Mouse (Mus musculus): ENCODE data around the gene Rhbdd3. TPM values are rescaled to one million over a fixed set of nuclear protein-coding genes. Genes with fewer than 3 reads are reported as not detected.
A peak's percentile ranks its signal among the peaks of the same experiment; 100 is the strongest.
"Not testable (repeated sequence)": the region's sequence is repeated elsewhere in the genome, so short reads cannot be mapped to it uniquely, and the experiment has no call there.

The Rhbdd3 gene
- polyA plus RNA-seq, 1 experiment from 2014 or later = 33.0 TPM

GRCm38 (mm10) chr11:5063561-5064281, 35.0 kb upstream of the Rhbdd3 start:
- no peak for ATAC-seq
- 56% methylated on average over 31 of the region's 31 CpGs for WGBS
- Histone ChIP-seq H3K4me2 (ENCODE audit: low read length) (peak overlapping the region; percentile 96), H3K4me3 (replicated peaks; ENCODE audit: low read length) (peak overlapping the region; percentile 72), H3K9me3 (ENCODE audit: control insufficient read depth, low read length) (no peaks in the 10 kb centered on the region), H3K4me1 (replicated peaks; ENCODE audit: control insufficient read depth, insufficient read depth, low read length) (peaks cover 44% of the 10 kb centered on the region), H3K27ac (ENCODE audit: low read length) (no peak overlapping the region), H3K9ac (replicated peaks; ENCODE audit: low read depth, low read length) (no peak overlapping the region; the same call in 1 of the 2 replicates), H3K36me3 (ENCODE audit: control insufficient read depth, insufficient read depth) (peaks cover 10% of the 10 kb centered on the region), H3K27me3 (replicated peaks; ENCODE audit: control insufficient read depth, insufficient read depth, low read length) (peaks cover 46% of the 10 kb centered on the region)

- Histone ChIP-seq H3K27ac (ENCODE audit: low read length) (no peak overlapping the region), H3K4me2 (ENCODE audit: low read length) (peak overlapping the region; percentile 96), H3K27me3 (replicated peaks; ENCODE audit: control insufficient read depth, insufficient read depth, low read length) (peaks cover 38% of the 10 kb centered on the region), H3K4me3 (replicated peaks; ENCODE audit: low read length) (peak overlapping the region; percentile 72), H3K4me1 (replicated peaks; ENCODE audit: control insufficient read depth, insufficient read depth, low read length) (peaks cover 44% of the 10 kb centered on the region), H3K9me3 (ENCODE audit: control insufficient read depth, low read length) (no peaks in the 10 kb centered on the region), H3K9ac (replicated peaks; ENCODE audit: low read depth, low read length) (peak overlapping the region; percentile 85), H3K36me3 (ENCODE audit: control insufficient read depth, insufficient read depth) (peaks cover 17% of the 10 kb centered on the region)
- 16% methylated on average over 37 of the region's 38 CpGs for WGBS
- 0 out of 2 replicates have a peak, but pooled peaks have one; percentile 16 for ATAC-seq
Observed at GRCm38 (mm10) chr11:5064282-5065055, 34.3 kb upstream of the Rhbdd3 start.

GRCm38 (mm10) chr11:5065056-5065821, 33.5 kb upstream of the Rhbdd3 start, which contains the start of gene Gas2l1:
Gene Gas2l1 (minus strand): TSS chr11:5065327.
- WGBS = under 1% methylated on average over 50 of the region's 50 CpGs
- Histone ChIP-seq H3K27me3 (replicated peaks; ENCODE audit: control insufficient read depth, insufficient read depth, low read length) (peaks cover 31% of the 10 kb centered on the region), H3K27ac (ENCODE audit: low read length) (no peak within 1 kb of the TSS), H3K4me2 (ENCODE audit: low read length) (peak within 1 kb of the TSS; percentile 96), H3K36me3 (ENCODE audit: control insufficient read depth, insufficient read depth) (peaks cover 18% of the 10 kb centered on the region), H3K4me3 (replicated peaks; ENCODE audit: low read length) (peak within 1 kb of the TSS; percentile 72), H3K9ac (replicated peaks; ENCODE audit: low read depth, low read length) (peak within 1 kb of the TSS; percentile 85), H3K4me1 (replicated peaks; ENCODE audit: control insufficient read depth, insufficient read depth, low read length) (peaks cover 44% of the 10 kb centered on the region), H3K9me3 (ENCODE audit: control insufficient read depth, low read length) (no peaks in the 10 kb centered on the region)
- peak; percentile 86 for ATAC-seq

GRCm38 (mm10) chr11:5067063-5067462, 31.7 kb upstream of the Rhbdd3 start:
- Histone ChIP-seq H3K4me2 (ENCODE audit: low read length) (no peak overlapping the region), H3K4me1 (replicated peaks; ENCODE audit: control insufficient read depth, insufficient read depth, low read length) (peaks cover 32% of the 10 kb centered on the region), H3K9me3 (ENCODE audit: control insufficient read depth, low read length) (no peaks in the 10 kb centered on the region), H3K9ac (replicated peaks; ENCODE audit: low read depth, low read length) (no peak overlapping the region), H3K27me3 (replicated peaks; ENCODE audit: control insufficient read depth, insufficient read depth, low read length) (peaks cover 18% of the 10 kb centered on the region), H3K27ac (ENCODE audit: low read length) (no peak overlapping the region), H3K36me3 (ENCODE audit: control insufficient read depth, insufficient read depth) (peaks cover 29% of the 10 kb centered on the region), H3K4me3 (replicated peaks; ENCODE audit: low read length) (no peak overlapping the region)
- no peak for ATAC-seq

- no peak for ATAC-seq
- H3K4me1 ChIP-seq (replicated peaks; ENCODE audit: control insufficient read depth, insufficient read depth, low read length) = peaks cover 19% of the 10 kb centered on the region
- H3K9ac ChIP-seq (replicated peaks; ENCODE audit: low read depth, low read length) = no peak overlapping the region
- peaks cover 39% of the 10 kb centered on the region for H3K36me3 ChIP-seq (ENCODE audit: control insufficient read depth, insufficient read depth)
- no peak overlapping the region for H3K4me2 ChIP-seq (ENCODE audit: low read length)
- no peak overlapping the region for H3K4me3 ChIP-seq (replicated peaks; ENCODE audit: low read length)
- WGBS = 83% methylated on average over 9 of the region's 9 CpGs
- no peak overlapping the region for H3K27ac ChIP-seq (ENCODE audit: low read length)
- H3K9me3 ChIP-seq (ENCODE audit: control insufficient read depth, low read length) = no peaks in the 10 kb centered on the region
- peaks cover 6% of the 10 kb centered on the region; the same call in 1 of the 2 replicates for H3K27me3 ChIP-seq (replicated peaks; ENCODE audit: control insufficient read depth, insufficient read depth, low read length)
Observed at GRCm38 (mm10) chr11:5068126-5068971, 30.4 kb upstream of the Rhbdd3 start.

- Histone ChIP-seq H3K27ac (ENCODE audit: low read length) (no peak overlapping the region), H3K4me2 (ENCODE audit: low read length) (no peak overlapping the region), H3K36me3 (ENCODE audit: control insufficient read depth, insufficient read depth) (peaks cover 43% of the 10 kb centered on the region), H3K27me3 (replicated peaks; ENCODE audit: control insufficient read depth, insufficient read depth, low read length) (no peaks in the 10 kb centered on the region), H3K9ac (replicated peaks; ENCODE audit: low read depth, low read length) (no peak overlapping the region), H3K4me3 (replicated peaks; ENCODE audit: low read length) (no peak overlapping the region), H3K4me1 (replicated peaks; ENCODE audit: control insufficient read depth, insufficient read depth, low read length) (no peaks in the 10 kb centered on the region), H3K9me3 (ENCODE audit: control insufficient read depth, low read length) (no peaks in the 10 kb centered on the region)
- peak; percentile 38; the same call in 1 of the 2 replicates for ATAC-seq
- 60% methylated on average over 4 of the region's 4 CpGs for WGBS
Observed at GRCm38 (mm10) chr11:5074882-5075281, 23.8 kb upstream of the Rhbdd3 start.

- Histone ChIP-seq H3K36me3 (ENCODE audit: control insufficient read depth, insufficient read depth) (peaks cover 42% of the 10 kb centered on the region), H3K9ac (replicated peaks; ENCODE audit: low read depth, low read length) (no peak overlapping the region), H3K4me1 (replicated peaks; ENCODE audit: control insufficient read depth, insufficient read depth, low read length) (no peaks in the 10 kb centered on the region), H3K4me3 (replicated peaks; ENCODE audit: low read length) (no peak overlapping the region), H3K27ac (ENCODE audit: low read length) (no peak overlapping the region), H3K4me2 (ENCODE audit: low read length) (no peak overlapping the region), H3K9me3 (ENCODE audit: control insufficient read depth, low read length) (no peaks in the 10 kb centered on the region), H3K27me3 (replicated peaks; ENCODE audit: control insufficient read depth, insufficient read depth, low read length) (no peaks in the 10 kb centered on the region)
- no peak for ATAC-seq
Observed at GRCm38 (mm10) chr11:5075760-5076159, 23.0 kb upstream of the Rhbdd3 start.

GRCm38 (mm10) chr11:5076843-5077242, 21.9 kb upstream of the Rhbdd3 start:
- 91% methylated on average over 4 of the region's 5 CpGs for WGBS
- not testable (repeated sequence) for H3K4me2 ChIP-seq (ENCODE audit: low read length); H3K4me3 ChIP-seq (replicated peaks; ENCODE audit: low read length); H3K9ac ChIP-seq (replicated peaks; ENCODE audit: low read depth, low read length); H3K27ac ChIP-seq (ENCODE audit: low read length); H3K4me1 ChIP-seq (replicated peaks; ENCODE audit: control insufficient read depth, insufficient read depth, low read length); H3K27me3 ChIP-seq (replicated peaks; ENCODE audit: control insufficient read depth, insufficient read depth, low read length); ATAC-seq; H3K9me3 ChIP-seq (ENCODE audit: control insufficient read depth, low read length)
- H3K36me3 ChIP-seq (ENCODE audit: control insufficient read depth, insufficient read depth) = peaks cover 38% of the 10 kb centered on the region

Data from forebrain, embryonic 16.5 days (tissue).